Comparison of ENCODE assay signal across 20 mouse cellular contexts in genomic region chr7:114827360-114827759, GRCm38 (mm10).
DNase-seq lines count a peak whose midpoint lies in the region; ATAC-seq and TF ChIP-seq lines count a peak whose summit lies in the region.
"Had no signal": no experiment of that assay in that cellular context is flagged by ENCODE, and none has a peak within 500 bp of the region (broad histone marks: within the 10 kb centered on the region; RNA-seq: fewer than 3 reads in every experiment).

No protein-coding gene starts in this region.

- H3K9ac ChIP-seq in heart, postnatal 0 days (replicated peaks; ENCODE audit: low read depth, low read length), result no peak overlapping the region
- H3K9ac ChIP-seq in lung, embryonic 14.5 days, result no peak overlapping the region
- no peak overlapping the region for H3K9ac ChIP-seq in lung, postnatal 0 days (replicated peaks; ENCODE audit: low read depth)
- H3K9ac ChIP-seq: embryonic facial prominence, embryonic 12.5 days; forebrain, embryonic 15.5 days; heart, embryonic 13.5 days; neural tube, embryonic 12.5 days had no signal

- no peak overlapping the region for H3K27ac ChIP-seq in heart, postnatal 0 days (ENCODE audit: low read depth)
- H3K27ac ChIP-seq in lung, embryonic 14.5 days (ENCODE audit: low read depth), result peak overlapping the region; percentile 50; the same call in 1 of the 2 replicates
- no peak overlapping the region for H3K27ac ChIP-seq in lung, postnatal 0 days (ENCODE audit: low read length)
- H3K27ac ChIP-seq: embryonic facial prominence, embryonic 12.5 days; forebrain, embryonic 15.5 days; heart, embryonic 13.5 days; neural tube, embryonic 12.5 days had no signal

- TF ChIP-seq CTCF in heart, postnatal 0 days (IDR thresholded peaks at IDR 0.05; ENCODE audit: low read depth), result no peak
- TF ChIP-seq CTCF in lung, embryonic 14.5 days (IDR thresholded peaks at IDR 0.05; ENCODE audit: low read depth), result no peak
- TF ChIP-seq CTCF in lung, postnatal 0 days (IDR thresholded peaks at IDR 0.05), result no peak

- H3K9me3 ChIP-seq in heart, postnatal 0 days (replicated peaks; ENCODE audit: control insufficient read depth, low read length), result no peaks in the 10 kb centered on the region
- H3K9me3 ChIP-seq in lung, embryonic 14.5 days (ENCODE audit: low read depth, low read length), result no peaks in the 10 kb centered on the region
- H3K9me3 ChIP-seq in lung, postnatal 0 days (ENCODE audit: low read length), result no peaks in the 10 kb centered on the region
- H3K9me3 ChIP-seq: embryonic facial prominence, embryonic 12.5 days; forebrain, embryonic 15.5 days; G1E; heart, embryonic 13.5 days; neural tube, embryonic 12.5 days had no signal

- no peak overlapping the region for H3K4me2 ChIP-seq in heart, postnatal 0 days (ENCODE audit: low read depth, low read length)
- H3K4me2 ChIP-seq in lung, embryonic 14.5 days, result no peak overlapping the region
- no peak overlapping the region for H3K4me2 ChIP-seq in lung, postnatal 0 days (replicated peaks; ENCODE audit: low read depth, low read length)
- H3K4me2 ChIP-seq: embryonic facial prominence, embryonic 12.5 days; forebrain, embryonic 15.5 days; heart, embryonic 13.5 days; neural tube, embryonic 12.5 days had no signal

- H3K36me3 ChIP-seq in heart, postnatal 0 days (replicated peaks; ENCODE audit: control insufficient read depth, insufficient read depth, low read length), result no peaks in the 10 kb centered on the region
- H3K36me3 ChIP-seq in lung, embryonic 14.5 days (ENCODE audit: insufficient read depth), result no peaks in the 10 kb centered on the region
- no peaks in the 10 kb centered on the region for H3K36me3 ChIP-seq in lung, postnatal 0 days (ENCODE audit: insufficient read depth, low read length)
- H3K36me3 ChIP-seq: embryonic facial prominence, embryonic 12.5 days; forebrain, embryonic 15.5 days; G1E; heart, embryonic 13.5 days; neural tube, embryonic 12.5 days had no signal

- peaks cover 5% of the 10 kb centered on the region; the same call in 1 of the 2 replicates for H3K4me1 ChIP-seq in heart, postnatal 0 days (ENCODE audit: control insufficient read depth, insufficient read depth)
- no peaks in the 10 kb centered on the region for H3K4me1 ChIP-seq in lung, embryonic 14.5 days (ENCODE audit: insufficient read depth)
- H3K4me1 ChIP-seq in lung, postnatal 0 days (ENCODE audit: insufficient read depth, low read depth, low read length), result no peaks in the 10 kb centered on the region
- H3K4me1 ChIP-seq: neural tube, embryonic 12.5 days had no signal

- H3K4me3 ChIP-seq in heart, postnatal 0 days (ENCODE audit: low read depth, low read length), result no peak overlapping the region
- no peak overlapping the region for H3K4me3 ChIP-seq in lung, embryonic 14.5 days (ENCODE audit: low read depth, low read length)
- no peak overlapping the region for H3K4me3 ChIP-seq in lung, postnatal 0 days (ENCODE audit: low read depth, low read length)
- H3K4me3 ChIP-seq: embryonic facial prominence, embryonic 12.5 days; forebrain, embryonic 15.5 days; heart, embryonic 13.5 days; neural tube, embryonic 12.5 days had no signal

- ATAC-seq in heart, postnatal 0 days (ENCODE audit: insufficient read depth, low read depth), result peak; percentile 75
- peak; percentile 30; the same call in 1 of the 2 replicates for ATAC-seq in lung, embryonic 14.5 days (ENCODE audit: insufficient read depth)
- ATAC-seq in lung, postnatal 0 days, result no peak
- peak; percentile 68 to 83 for ATAC-seq in hematopoietic stem cell, adult 5-6 weeks (replicated peaks in 1 of 2; ENCODE audit: insufficient read depth in 1 of 2, low FRiP score in 2 of 2, low TSS enrichment in 1 of 2, low read depth in 1 of 2, poor library complexity in 2 of 2, severe bottlenecking in 2 of 2)
- ATAC-seq: CD4-positive, CD25-positive, alpha-beta regulatory T cell, adult 4 months; forebrain, embryonic 15.5 days had no signal

- TF ChIP-seq EP300 in heart, postnatal 0 days (IDR thresholded peaks at IDR 0.05; ENCODE audit: low read depth), result no peak
- TF ChIP-seq EP300 in lung, postnatal 0 days (IDR thresholded peaks at IDR 0.05), result no peak

- 52% methylated on average over 4 of the region's 4 CpGs for WGBS in heart, postnatal 0 days
- WGBS in lung, embryonic 14.5 days, result 57% methylated on average over 4 of the region's 4 CpGs
- WGBS in lung, postnatal 0 days, result 35% methylated on average over 4 of the region's 4 CpGs

- H3K27me3 ChIP-seq in heart, postnatal 0 days (ENCODE audit: control insufficient read depth, insufficient read depth, low read length), result no peaks in the 10 kb centered on the region
- no peaks in the 10 kb centered on the region for H3K27me3 ChIP-seq in lung, embryonic 14.5 days (ENCODE audit: insufficient read depth, low read length)
- no peaks in the 10 kb centered on the region for H3K27me3 ChIP-seq in lung, postnatal 0 days (replicated peaks; ENCODE audit: insufficient read depth, low read length)
- H3K27me3 ChIP-seq: embryonic facial prominence, embryonic 12.5 days; forebrain, embryonic 15.5 days; heart, embryonic 13.5 days had no signal

- DNase-seq in adrenal gland, postnatal 10 days, result peak; percentile 20
- DNase-seq in adrenal gland, adult 8-10 months, result no peak
- peak; percentile 49 for DNase-seq in heart, postnatal 0 days (ENCODE audit: low spot score)
- DNase-seq in heart, adult 11 months, result no peak
- DNase-seq in lung, embryonic 14.5 days, result peak; percentile 65
- no peak for DNase-seq in lung, postnatal 0 days (ENCODE audit: low spot score)
- DNase-seq in right cerebral cortex, postnatal 14 days, result no peak
- DNase-seq: cerebellum, adult 2 months; kidney, adult 8-10 months; kidney, postnatal 36 days; lung, postnatal 10 days; retina, postnatal 1 day; thymus, postnatal 4 days had no signal

Comparison
In these comparisons a context has a peak if more than half of its experiments do, and no peak if none do; other contexts are left out.
1. DNase-seq: peak in adrenal gland, postnatal 10 days (single experiment), heart, postnatal 0 days (single experiment) and lung, embryonic 14.5 days (single experiment); none in adrenal gland, adult 8-10 months (single experiment), heart, adult 11 months (single experiment), lung, postnatal 0 days (single experiment) and right cerebral cortex, postnatal 14 days (single experiment).